Mouse (Mus musculus) G1E (cell line): Measurements from ENCODE around the gene B9d1. TPM values are rescaled to one million over a fixed set of nuclear protein-coding genes. Genes with fewer than 3 reads are reported as not detected.

Source experiments
- ATAC-seq: 2 replicates; pipeline ENCODE4 v1.8.0; 2016; ENCODE audit warnings: mild to moderate bottlenecking; ENCODE audit not compliant: insufficient number of reproducible peaks, poor library complexity, low FRiP score, severe bottlenecking; ENCODE audit errors: extremely low read depth
- DNase-seq: peaks from one replicate; pipeline ENCODE4 v3.0.0; 2012; ENCODE audit warnings: low spot score
- H3K27me3 ChIP-seq: 2 replicates; pipeline ENCODE4 v1.6.1; 2012; ENCODE audit warnings: mild to moderate bottlenecking, low read length, inconsistent platforms; ENCODE audit not compliant: insufficient read depth
- H3K36me3 ChIP-seq: replicated peaks from 2 replicates; pipeline ENCODE3; 2012; ENCODE audit warnings: mild to moderate bottlenecking, inconsistent platforms
- H3K4me1 ChIP-seq: 2 replicates; pipeline ENCODE4 v1.6.1; 2012; ENCODE audit warnings: low read depth, low read length, inconsistent platforms, mixed read lengths; ENCODE audit not compliant: insufficient read depth
- H3K4me3 ChIP-seq: 2 replicates; pipeline ENCODE4 v1.5.1; 2012; ENCODE audit warnings: low read depth, mild to moderate bottlenecking, inconsistent platforms, low read length, moderate library complexity, mixed read lengths
- H3K9me3 ChIP-seq: replicated peaks from 2 replicates; pipeline ENCODE4 v1.6.1; 2012; ENCODE audit warnings: inconsistent platforms
- CTCF ChIP-seq: IDR thresholded peaks from 2 replicates; pipeline ENCODE4 v1.5.1; 2012; ENCODE audit warnings: low read depth, low read length, inconsistent platforms, mixed read lengths
- GATA1 ChIP-seq: IDR thresholded peaks from 2 replicates; pipeline ENCODE4 v1.6.1; 2012; ENCODE audit warnings: borderline replicate concordance, low read length, inconsistent platforms, mixed read lengths
- GATA2 ChIP-seq: IDR thresholded peaks from 2 replicates; pipeline ENCODE4 v1.6.1; 2012; ENCODE audit warnings: low read depth, low read length, inconsistent platforms, borderline replicate concordance
- POLR2AphosphoS5 ChIP-seq: IDR thresholded peaks from 2 replicates; pipeline ENCODE4 v1.6.1; 2012; ENCODE audit warnings: low read depth, low read length, inconsistent platforms; ENCODE audit not compliant: insufficient replicate concordance
- TAL1 ChIP-seq: conservative IDR thresholded peaks from 2 replicates; pipeline ENCODE4 v1.6.1; 2012; ENCODE audit warnings: low read depth, low read length, inconsistent platforms, mixed read lengths
- polyA plus RNA-seq: library from polyadenylated mRNA; stranded (reverse); fragments of >175 nt; gene quantifications from 2 replicates; pipeline ENCODE4 v1.2.3, GENCODE M21; 2012
- total RNA-seq, 2 experiments: library from RNA; stranded (forward) in 1 of 2; stranded (reverse) in 1 of 2; fragments of 200-1000 nt in 1 of 2; fragments of >200 nt in 1 of 2; fragmentation: Nextera tagmentation in 1 of 2; gene quantifications; 2 replicates each; pipeline ENCODE4 v1.2.3; 2014 to 2017

B9d1 gene
- total and polyA plus RNA-seq, 3 experiments = 9.6 to 28.2 (median 11.2) TPM

DNA sequence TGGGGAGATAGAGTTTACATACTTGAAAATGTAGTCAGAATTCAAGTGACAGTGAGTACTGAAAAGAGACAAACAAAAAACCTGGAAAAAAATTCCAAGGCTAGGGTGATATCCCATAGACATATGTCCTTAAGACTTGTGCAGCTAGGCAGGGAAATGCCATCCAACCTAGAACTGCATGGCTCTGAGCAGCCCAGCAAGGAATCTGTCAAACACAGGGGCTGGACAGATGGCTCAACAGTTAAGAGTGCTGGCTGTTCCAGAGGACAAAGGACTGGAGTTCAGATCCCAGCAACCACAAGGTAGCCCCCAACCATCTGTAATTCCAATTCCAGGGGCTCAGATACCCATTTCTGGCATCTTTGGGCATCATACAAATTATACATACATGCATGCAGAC, 45.7 kb downstream of the B9d1 start:
- Histone ChIP-seq H3K27me3 (no peaks in the 10 kb centered on the region), H3K9me3 (no peaks in the 10 kb centered on the region), H3K4me3 (no peak overlapping the region), H3K4me1 (no peaks in the 10 kb centered on the region), H3K36me3 (peaks cover 6% of the 10 kb centered on the region)
- DNase-seq (no peak), ATAC-seq (no peak)
- TF ChIP-seq GATA2 = no peak
- TF ChIP-seq CTCF = no peak
- TF ChIP-seq POLR2AphosphoS5 = no peak
- no peak for TF ChIP-seq TAL1
- no peak for TF ChIP-seq GATA1

DNA sequence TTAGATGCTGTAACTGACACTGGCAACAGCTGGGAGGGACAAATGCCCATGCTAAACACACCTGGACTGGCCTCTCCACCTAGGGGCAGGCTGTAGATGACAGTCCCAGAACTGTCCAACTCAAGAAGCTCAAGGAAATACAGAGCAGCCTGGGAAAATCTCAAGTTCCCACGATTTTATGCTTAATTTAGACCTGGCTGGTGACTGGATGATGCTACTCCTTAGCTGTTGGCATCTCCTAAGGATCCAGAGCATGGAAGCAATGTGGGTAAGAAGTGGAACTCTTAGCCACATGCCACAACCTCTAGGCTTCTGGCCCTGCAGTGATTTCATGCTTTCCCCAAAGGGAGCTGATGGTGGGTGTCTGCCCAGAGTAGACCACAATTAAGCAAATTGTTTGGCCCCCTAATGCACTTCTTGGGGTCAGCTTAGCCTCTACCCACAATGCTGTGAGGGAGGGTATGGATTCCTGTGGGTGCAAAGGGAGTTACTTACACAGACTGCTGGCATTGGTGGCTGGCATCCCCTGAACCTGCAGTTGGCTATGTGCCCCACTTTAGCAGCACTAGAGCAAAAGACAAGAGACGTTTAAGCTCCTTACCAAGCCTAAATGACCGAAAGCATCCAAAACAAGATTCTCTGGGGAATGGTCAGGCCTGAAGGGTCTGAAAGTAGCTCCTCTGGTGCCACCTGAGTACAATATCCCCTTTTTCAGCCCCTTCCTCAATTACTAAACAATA, 48.2 kb downstream of the B9d1 start:
- TF ChIP-seq TAL1 (no peak), GATA1 (no peak), CTCF (no peak), POLR2AphosphoS5 (no peak), GATA2 (no peak)
- Histone ChIP-seq H3K36me3 (no peaks in the 10 kb centered on the region), H3K4me3 (no peak overlapping the region), H3K27me3 (no peaks in the 10 kb centered on the region), H3K9me3 (no peaks in the 10 kb centered on the region), H3K4me1 (no peaks in the 10 kb centered on the region)
- ATAC-seq = no peak
- DNase-seq = no peak

DNA sequence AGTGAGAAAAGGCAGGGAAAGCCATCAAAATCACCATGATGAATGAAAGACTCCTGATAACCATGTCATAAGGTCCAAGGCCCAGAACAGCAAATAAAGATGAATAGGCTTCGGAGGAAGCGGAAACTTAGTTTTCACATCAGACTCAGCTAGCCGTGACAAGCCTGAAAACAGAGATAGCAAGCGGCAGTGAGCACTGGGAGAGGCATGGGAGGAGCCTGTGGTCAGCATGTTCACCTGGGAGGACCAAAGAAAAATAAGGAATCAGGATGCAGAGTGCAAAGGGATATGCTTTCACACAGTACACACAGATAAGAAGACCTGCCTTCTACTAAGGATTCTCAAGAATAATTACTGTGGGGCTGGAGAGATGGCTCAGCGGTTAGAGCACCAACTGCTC, 54.6 kb downstream of the B9d1 start:
- ATAC-seq = no peak
- Histone ChIP-seq H3K27me3 (no peaks in the 10 kb centered on the region), H3K4me1 (no peaks in the 10 kb centered on the region), H3K9me3 (no peaks in the 10 kb centered on the region), H3K36me3 (no peaks in the 10 kb centered on the region), H3K4me3 (no peak overlapping the region)
- TF ChIP-seq GATA1 (no peak), GATA2 (no peak), CTCF (no peak), TAL1 (no peak), POLR2AphosphoS5 (no peak)
- no peak for DNase-seq

DNA sequence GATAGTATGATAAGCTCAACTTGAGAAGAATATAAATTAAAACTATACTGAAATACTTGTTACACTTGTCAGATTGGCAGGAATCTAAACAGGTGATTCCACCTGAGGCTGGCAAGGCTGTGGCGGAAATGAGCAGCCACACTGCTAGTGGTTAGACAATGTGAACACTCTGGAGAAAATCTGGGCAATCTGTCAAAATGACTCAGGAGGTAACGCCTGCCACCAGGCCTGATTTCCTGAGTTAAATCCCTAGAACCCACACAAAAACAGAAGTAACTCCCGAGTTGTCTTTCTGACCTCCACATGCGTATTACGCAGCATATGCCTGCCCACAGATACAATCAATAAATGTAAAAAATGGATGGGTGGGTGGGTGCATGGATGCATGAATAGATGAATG, 57.5 kb downstream of the B9d1 start:
- no peaks in the 10 kb centered on the region for H3K27me3 ChIP-seq
- no peak for DNase-seq
- H3K4me1 ChIP-seq = no peaks in the 10 kb centered on the region
- ATAC-seq = no peak
- no peak overlapping the region for H3K4me3 ChIP-seq
- H3K36me3 ChIP-seq = no peaks in the 10 kb centered on the region
- no peaks in the 10 kb centered on the region for H3K9me3 ChIP-seq
- no peak for TF ChIP-seq GATA2
- TF ChIP-seq GATA1 = no peak
- no peak for TF ChIP-seq CTCF
- no peak for TF ChIP-seq TAL1
- no peak for TF ChIP-seq POLR2AphosphoS5

Other genes starting within 250 kb of the B9d1 start
- 23.0 and 26.0 TPM in 2 replicates for gene Aldh3a2, start 237.7 kb upstream of the B9d1 start, total RNA-seq (2014; fragmentation: Nextera tagmentation)
- gene Aldh3a2, start 237.7 kb upstream of the B9d1 start, total RNA-seq (2017) = 22.1 and 27.0 TPM in 2 replicates
- gene Aldh3a2, start 237.7 kb upstream of the B9d1 start, polyA plus RNA-seq = 3.0 and 3.7 TPM in 2 replicates
- not detected in 2 replicates for gene Slc47a2, start 162.3 kb upstream of the B9d1 start, total RNA-seq (2014; fragmentation: Nextera tagmentation)
- not detected in 2 replicates for gene Slc47a2, start 162.3 kb upstream of the B9d1 start, total RNA-seq (2017)
- gene Slc47a2, start 162.3 kb upstream of the B9d1 start, polyA plus RNA-seq = not detected in 2 replicates
- not detected in 2 replicates for gene Slc47a1, start 126.8 kb upstream of the B9d1 start, total RNA-seq (2014; fragmentation: Nextera tagmentation)
- gene Slc47a1, start 126.8 kb upstream of the B9d1 start, total RNA-seq (2017) = 0.11 TPM in 1 of 2 replicates, not detected in the other
- gene Slc47a1, start 126.8 kb upstream of the B9d1 start, polyA plus RNA-seq = not detected in 2 replicates
- gene Rnf112, start 51.0 kb upstream of the B9d1 start, total RNA-seq (2014; fragmentation: Nextera tagmentation) = not detected in 2 replicates
- 0.06 and 0.16 TPM in 2 replicates for gene Rnf112, start 51.0 kb upstream of the B9d1 start, total RNA-seq (2017)
- not detected in 2 replicates for gene Rnf112, start 51.0 kb upstream of the B9d1 start, polyA plus RNA-seq
- not detected in 2 replicates for gene Mfap4, start 19.7 kb upstream of the B9d1 start, total RNA-seq (2014; fragmentation: Nextera tagmentation)
- gene Mfap4, start 19.7 kb upstream of the B9d1 start, total RNA-seq (2017) = 0.33 TPM in 1 of 2 replicates, not detected in the other
- not detected in 2 replicates for gene Mfap4, start 19.7 kb upstream of the B9d1 start, polyA plus RNA-seq
- gene Mapk7, start 10.7 kb upstream of the B9d1 start, total RNA-seq (2014; fragmentation: Nextera tagmentation) = 12.4 and 13.7 TPM in 2 replicates
- gene Mapk7, start 10.7 kb upstream of the B9d1 start, total RNA-seq (2017) = 8.3 and 12.7 TPM in 2 replicates
- gene Mapk7, start 10.7 kb upstream of the B9d1 start, polyA plus RNA-seq = 32.3 and 33.1 TPM in 2 replicates
- gene Epn2, start 74.5 kb downstream of the B9d1 start, total RNA-seq (2014; fragmentation: Nextera tagmentation) = 4.5 and 6.2 TPM in 2 replicates
- 2.3 and 2.6 TPM in 2 replicates for gene Epn2, start 74.5 kb downstream of the B9d1 start, total RNA-seq (2017)
- 1.6 and 2.6 TPM in 2 replicates for gene Epn2, start 74.5 kb downstream of the B9d1 start, polyA plus RNA-seq
- 4.3 and 6.7 TPM in 2 replicates for gene Grap, start 148.1 kb downstream of the B9d1 start, total RNA-seq (2014; fragmentation: Nextera tagmentation)
- gene Grap, start 148.1 kb downstream of the B9d1 start, total RNA-seq (2017) = 7.2 and 12.3 TPM in 2 replicates
- gene Grap, start 148.1 kb downstream of the B9d1 start, polyA plus RNA-seq = 10.0 and 11.6 TPM in 2 replicates
- gene Fam83g, start 178.9 kb downstream of the B9d1 start, total RNA-seq (2014; fragmentation: Nextera tagmentation) = not detected in 2 replicates
- gene Fam83g, start 178.9 kb downstream of the B9d1 start, total RNA-seq (2017) = 0.05 TPM in 1 of 2 replicates, not detected in the other
- gene Fam83g, start 178.9 kb downstream of the B9d1 start, polyA plus RNA-seq = not detected in 2 replicates
- gene Slc5a10, start 215.7 kb downstream of the B9d1 start, total RNA-seq (2014; fragmentation: Nextera tagmentation) = not detected in 2 replicates
- gene Slc5a10, start 215.7 kb downstream of the B9d1 start, total RNA-seq (2017) = not detected in 2 replicates
- not detected in 2 replicates for gene Slc5a10, start 215.7 kb downstream of the B9d1 start, polyA plus RNA-seq